Mouse (Mus musculus) embryonic facial prominence, embryonic 11.5 days (tissue): ENCODE measurements around the gene Cstf3. TPM values are rescaled to one million over a fixed set of nuclear protein-coding genes. Genes with fewer than 3 reads are reported as not detected.
A peak's percentile ranks its signal among the peaks of the same experiment; 100 is the strongest.

Experiments
- ATAC-seq: fragments of 200-750 bp; cut with Nextera tagmentation; replicated peaks from 2 replicates; pipeline ENCODE4 v1.8.0; 2017; ENCODE audit warnings: low read depth; ENCODE audit not compliant: insufficient number of reproducible peaks, low FRiP score, low TSS enrichment
- DNase-seq: peaks from one replicate; pipeline ENCODE4 v3.0.0-alpha.2; 2015; ENCODE audit warnings: low spot score
- H3K27ac ChIP-seq: fragments of 300-500 bp; sonication (generic); replicated peaks from 2 replicates; pipeline ENCODE4 v1.5.1; 2014; ENCODE audit warnings: mild to moderate bottlenecking, low read depth, low read length, control low read depth
- H3K27me3 ChIP-seq: fragments of 300-500 bp; sonication (generic); 2 replicates; pipeline ENCODE4 v1.6.1; 2014; ENCODE audit warnings: mild to moderate bottlenecking, low read length, moderate library complexity, mixed read lengths; ENCODE audit not compliant: control insufficient read depth, insufficient read depth
- H3K36me3 ChIP-seq: fragments of 300-500 bp; sonication (generic); replicated peaks from 2 replicates; pipeline ENCODE4 v1.6.1; 2014; ENCODE audit warnings: low read depth, mild to moderate bottlenecking, low read length, moderate library complexity, mixed read lengths; ENCODE audit not compliant: control insufficient read depth, insufficient read depth
- H3K4me1 ChIP-seq: fragments of 300-500 bp; sonication (generic); 2 replicates; pipeline ENCODE4 v1.6.1; 2014; ENCODE audit warnings: low read length, mixed read lengths; ENCODE audit not compliant: control insufficient read depth, insufficient read depth
- H3K4me2 ChIP-seq: fragments of 300-500 bp; sonication (generic); 2 replicates; pipeline ENCODE4 v1.6.1; 2014; ENCODE audit warnings: low read depth, mild to moderate bottlenecking, control low read depth, low read length, moderate library complexity
- H3K4me3 ChIP-seq: fragments of 300-500 bp; sonication (generic); 2 replicates; pipeline ENCODE4 v1.5.1; 2014; ENCODE audit warnings: low read depth, low read length, control low read depth
- H3K9ac ChIP-seq: fragments of 300-500 bp; sonication (generic); replicated peaks from 2 replicates; pipeline ENCODE4 v1.6.1; 2014; ENCODE audit warnings: mild to moderate bottlenecking, control low read depth, low read length
- H3K9me3 ChIP-seq: fragments of 300-500 bp; sonication (generic); replicated peaks from 2 replicates; pipeline ENCODE4 v1.6.1; 2016; ENCODE audit warnings: mild to moderate bottlenecking, low read length, inconsistent platforms, mixed read lengths; ENCODE audit not compliant: control insufficient read depth
- WGBS: fragments of 180-500 bp; shearing (Covaris S2); extraction: QIAGEN DNeasy Blood & Tissue Kit; methylation state at CpG from one replicate; pipeline ENCODE4 v1.1.7; 2014; 5-methylcytosine and 5-hydroxymethylcytosine counted together
- polyA plus RNA-seq: library from polyadenylated mRNA; unstranded; fragments of >200 nt; fragmentation: Nextera tagmentation; extraction: Ambion mirVana; gene quantifications from 2 replicates; pipeline ENCODE4 v1.2.1, GENCODE M21; 2014

Gene Cstf3
- polyA plus RNA-seq, 1 experiment from 2014 or later: 96.7 TPM

GRCm38 (mm10) chr2:104585645-104586044, 4.7 kb upstream of the Cstf3 start:
- Histone ChIP-seq H3K4me2 (no peak overlapping the region), H3K27me3 (no peaks in the 10 kb centered on the region), H3K9me3 (no peaks in the 10 kb centered on the region), H3K36me3 (no peaks in the 10 kb centered on the region), H3K27ac (no peak overlapping the region), H3K4me3 (no peak overlapping the region), H3K4me1 (no peaks in the 10 kb centered on the region), H3K9ac (no peak overlapping the region)
- no peak for ATAC-seq
- DNase-seq: peak; percentile 41
- 53% methylated on average over 2 of the region's 2 CpGs for WGBS

GRCm38 (mm10) chr2:104588552-104588951, 1.8 kb upstream of the Cstf3 start:
- Histone ChIP-seq H3K27me3 (no peaks in the 10 kb centered on the region), H3K27ac (no peak overlapping the region), H3K4me2 (no peak overlapping the region), H3K9me3 (no peaks in the 10 kb centered on the region), H3K36me3 (no peaks in the 10 kb centered on the region), H3K9ac (no peak overlapping the region), H3K4me1 (no peaks in the 10 kb centered on the region), H3K4me3 (no peak overlapping the region)
- ATAC-seq (no peak), DNase-seq (no peak)
- 95% methylated on average over 5 of the region's 5 CpGs for WGBS

DNA sequence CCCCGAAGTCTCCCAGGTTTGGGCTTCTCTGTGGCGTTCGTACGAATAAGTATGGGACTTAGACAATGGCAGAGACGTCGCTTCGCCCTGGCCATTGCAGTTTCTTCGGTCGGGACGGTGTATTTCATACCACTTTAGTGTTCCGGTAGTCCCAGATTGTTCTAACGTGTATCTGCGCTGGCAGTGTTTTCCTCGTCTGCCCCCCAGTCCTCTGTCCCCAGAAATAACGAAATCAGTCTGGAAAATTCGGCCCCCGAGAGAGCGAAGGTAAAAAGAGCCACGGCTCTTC, 450 bp downstream of the Cstf3 start:
- Histone ChIP-seq H3K9ac (peak overlapping the region; percentile 89), H3K9me3 (no peaks in the 10 kb centered on the region), H3K4me2 (peak overlapping the region; percentile 54), H3K27ac (peak overlapping the region; percentile 68), H3K4me1 (no peaks in the 10 kb centered on the region), H3K4me3 (peak overlapping the region; percentile 68), H3K27me3 (no peaks in the 10 kb centered on the region), H3K36me3 (no peaks in the 10 kb centered on the region)
- no peak for ATAC-seq
- DNase-seq: no peak
- under 1% methylated on average over 19 of the region's 19 CpGs for WGBS

DNA sequence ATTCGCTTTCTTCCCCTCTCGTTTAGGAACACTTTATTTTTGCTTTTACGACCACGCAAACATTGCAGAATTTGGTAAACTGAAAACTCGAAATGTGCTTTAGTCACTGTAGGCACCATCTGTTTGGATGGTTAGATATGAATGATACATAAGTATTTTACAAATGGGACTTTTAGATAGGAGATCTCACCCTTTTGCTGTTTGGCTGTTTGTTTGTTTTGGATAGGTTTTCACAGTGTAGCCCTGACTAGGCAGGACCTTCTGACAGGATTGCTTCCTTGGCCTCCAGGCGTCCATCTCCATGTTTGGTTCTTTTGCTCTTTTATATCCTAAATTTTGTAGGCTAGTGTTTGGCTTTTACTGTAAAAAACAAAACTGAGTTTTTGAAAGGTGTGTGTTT, 818 bp downstream of the Cstf3 start:
- ATAC-seq (no peak), DNase-seq (peak; percentile 7)
- peak overlapping the region; percentile 54 for H3K4me2 ChIP-seq
- H3K9ac ChIP-seq: peak overlapping the region; percentile 89
- H3K9me3 ChIP-seq: no peaks in the 10 kb centered on the region
- H3K27me3 ChIP-seq: no peaks in the 10 kb centered on the region
- WGBS: under 1% methylated on average over 6 of the region's 6 CpGs
- peak overlapping the region; percentile 68 for H3K4me3 ChIP-seq
- H3K36me3 ChIP-seq: no peaks in the 10 kb centered on the region
- no peaks in the 10 kb centered on the region for H3K4me1 ChIP-seq
- H3K27ac ChIP-seq: no peak overlapping the region

DNA sequence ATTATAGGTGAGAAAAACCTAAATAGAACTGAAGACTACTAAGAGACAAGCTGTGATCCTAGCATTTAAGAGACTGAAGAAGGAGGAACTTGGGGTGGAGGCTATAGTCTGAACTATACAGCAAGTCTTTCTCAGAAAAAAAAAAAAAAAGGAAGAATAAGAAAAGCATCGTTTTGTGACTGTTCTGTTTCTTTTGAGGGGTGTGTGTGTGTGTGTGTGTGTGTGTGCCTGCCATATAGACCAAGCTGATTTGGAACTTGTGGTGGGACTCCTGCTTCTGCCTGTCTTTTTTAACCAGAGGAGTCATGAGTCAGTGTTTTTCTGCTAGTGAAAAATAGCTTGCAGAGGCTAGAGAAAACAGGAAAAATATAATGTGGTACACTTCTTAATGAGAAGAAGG, 4.7 kb downstream of the Cstf3 start:
- H3K27ac ChIP-seq: no peak overlapping the region
- H3K9ac ChIP-seq: no peak overlapping the region
- no peaks in the 10 kb centered on the region for H3K36me3 ChIP-seq
- DNase-seq (no peak), ATAC-seq (no peak)
- WGBS: 61% methylated on average over 1 of the region's 1 CpGs
- H3K4me3 ChIP-seq: no peak overlapping the region
- no peak overlapping the region for H3K4me2 ChIP-seq
- no peaks in the 10 kb centered on the region for H3K27me3 ChIP-seq
- H3K4me1 ChIP-seq: no peaks in the 10 kb centered on the region
- no peaks in the 10 kb centered on the region for H3K9me3 ChIP-seq

GRCm38 (mm10) chr2:104603431-104603830, 13.1 kb downstream of the Cstf3 start:
- no peak overlapping the region for H3K4me3 ChIP-seq
- H3K9ac ChIP-seq: no peak overlapping the region
- H3K4me2 ChIP-seq: no peak overlapping the region
- DNase-seq (no peak), ATAC-seq (no peak)
- no peaks in the 10 kb centered on the region for H3K4me1 ChIP-seq
- WGBS: 62% methylated on average over 1 of the region's 1 CpGs
- no peaks in the 10 kb centered on the region for H3K36me3 ChIP-seq
- H3K27ac ChIP-seq: no peak overlapping the region
- no peaks in the 10 kb centered on the region for H3K27me3 ChIP-seq
- H3K9me3 ChIP-seq: no peaks in the 10 kb centered on the region

DNA sequence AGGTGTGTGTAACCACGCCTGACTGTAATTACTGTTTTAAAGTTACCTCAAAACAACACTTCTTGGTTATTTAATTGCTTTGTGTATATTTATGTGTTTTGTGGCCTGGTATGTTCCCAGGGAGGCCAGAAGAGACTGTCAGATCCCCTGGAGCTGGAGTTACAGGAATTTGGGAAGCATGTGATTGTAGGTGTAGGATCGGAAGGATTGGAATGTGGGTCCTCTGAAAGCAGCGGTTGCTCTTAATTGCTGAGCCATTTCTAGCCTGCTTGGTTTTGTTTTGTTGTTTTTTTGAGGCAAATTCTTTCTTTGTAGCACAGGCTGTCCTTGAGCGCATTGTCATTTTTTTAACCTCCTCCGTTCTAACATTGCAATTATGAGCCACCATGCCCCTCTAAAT, 14.4 kb downstream of the Cstf3 start:
- Histone ChIP-seq H3K4me2 (no peak overlapping the region), H3K9ac (no peak overlapping the region), H3K9me3 (no peaks in the 10 kb centered on the region), H3K27ac (no peak overlapping the region), H3K4me3 (no peak overlapping the region), H3K27me3 (no peaks in the 10 kb centered on the region), H3K4me1 (no peaks in the 10 kb centered on the region), H3K36me3 (no peaks in the 10 kb centered on the region)
- 66% methylated on average over 5 of the region's 5 CpGs for whole genome bisulfite sequencing
- DNase-seq (no peak), ATAC-seq (no peak)

GRCm38 (mm10) chr2:104605560-104605959, 15.2 kb downstream of the Cstf3 start:
- Histone ChIP-seq H3K36me3 (no peaks in the 10 kb centered on the region), H3K4me3 (no peak overlapping the region), H3K27me3 (no peaks in the 10 kb centered on the region), H3K9me3 (no peaks in the 10 kb centered on the region), H3K4me1 (no peaks in the 10 kb centered on the region), H3K4me2 (no peak overlapping the region), H3K27ac (no peak overlapping the region), H3K9ac (no peak overlapping the region)
- DNase-seq (no peak), ATAC-seq (no peak)
- 90% methylated on average over 1 of the region's 1 CpGs for WGBS

GRCm38 (mm10) chr2:104614786-104615185, 24.5 kb downstream of the Cstf3 start:
- DNase-seq (no peak), ATAC-seq (no peak)
- Histone ChIP-seq H3K27me3 (no peaks in the 10 kb centered on the region), H3K27ac (no peak overlapping the region), H3K36me3 (no peaks in the 10 kb centered on the region), H3K4me3 (no peak overlapping the region), H3K9ac (no peak overlapping the region), H3K9me3 (no peaks in the 10 kb centered on the region), H3K4me2 (no peak overlapping the region), H3K4me1 (no peaks in the 10 kb centered on the region)
- WGBS: 95% methylated on average over 3 of the region's 3 CpGs
